Mouse (Mus musculus): Measurements from ENCODE around the gene Lrrc26.

DNA sequence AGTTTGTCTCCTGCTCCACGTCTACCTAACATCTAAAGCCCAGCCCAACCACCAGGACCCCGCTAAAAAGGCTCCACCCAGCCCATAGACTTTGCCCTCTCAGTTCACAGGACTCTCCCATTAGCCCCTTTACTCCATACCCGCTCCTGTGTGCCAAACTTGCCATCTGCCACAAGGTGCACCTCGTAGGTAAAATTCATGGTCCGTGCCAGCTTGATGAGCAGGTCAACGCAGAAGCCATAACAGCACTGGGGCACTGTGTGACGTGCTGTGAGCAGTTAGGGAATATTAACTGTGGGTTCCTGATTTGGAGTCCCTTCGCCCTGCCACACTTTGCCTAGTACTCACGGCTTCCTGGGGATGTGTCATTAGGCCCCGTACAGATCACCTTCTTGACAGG, 8.3 kb downstream of the Lrrc26 start:
- TF ChIP-seq CTCF (IDR thresholded peaks at IDR 0.05; ENCODE audit: borderline replicate concordance, insufficient read depth, low read depth, low read length) (no peak), POLR2A (IDR thresholded peaks at IDR 0.05; ENCODE audit: borderline replicate concordance, insufficient read depth, low read length) (no peak)

Data from cerebellum, adult 2 months (tissue).